Mouse (Mus musculus) stomach, postnatal 0 days (tissue): ENCODE results near the gene Tmem88b.

Source experiments
- CTCF ChIP-seq: IDR thresholded peaks from 2 replicates; pipeline ENCODE4 v1.5.1; 2016; ENCODE audit warnings: antibody characterized with exemption, low read depth, mild to moderate bottlenecking, moderate library complexity
- EP300 ChIP-seq: optimal IDR thresholded peaks from 2 replicates; pipeline ENCODE3; 2016; ENCODE audit warnings: antibody characterized with exemption

DNA sequence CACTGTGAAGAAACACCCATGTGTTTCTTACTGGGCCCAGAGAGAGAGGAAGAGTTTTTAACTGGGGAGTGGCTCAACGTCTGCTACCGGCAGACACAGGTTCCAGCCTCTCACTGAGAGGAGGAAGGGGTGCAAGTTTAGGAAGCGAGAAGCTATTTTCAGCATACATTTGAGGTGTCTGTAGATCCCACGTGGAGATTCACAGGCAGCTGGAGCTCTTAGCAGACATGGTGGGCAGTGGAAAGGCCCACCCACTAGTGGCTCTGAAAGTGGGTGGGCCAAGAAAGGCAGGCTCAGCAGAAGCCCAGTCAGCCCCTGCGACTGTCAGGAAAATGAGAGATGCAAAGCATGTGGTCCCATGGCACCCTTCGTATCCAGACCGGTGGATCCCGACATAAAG is 47.4 kb downstream of the Tmem88b start:
- TF ChIP-seq CTCF: no peak
- no peak for TF ChIP-seq EP300
